Mouse (Mus musculus) neural tube, embryonic 15.5 days (tissue): Measurements from ENCODE around the gene Prkn. TPM values are rescaled to one million over a fixed set of nuclear protein-coding genes. Genes with fewer than 3 reads are reported as not detected.

Experiments
- ATAC-seq: fragments of 200-750 bp; cut with Nextera tagmentation; 2 replicates; pipeline ENCODE4 v1.8.0; 2017; ENCODE audit warnings: mild to moderate bottlenecking, moderate TSS enrichment, moderate library complexity; ENCODE audit not compliant: low FRiP score
- H3K27ac ChIP-seq: fragments of 300-500 bp; sonication (generic); replicated peaks from 2 replicates; pipeline ENCODE4 v1.5.1; 2015; ENCODE audit warnings: mild to moderate bottlenecking, inconsistent platforms
- H3K27me3 ChIP-seq: fragments of 300-500 bp; sonication (generic); replicated peaks from 2 replicates; pipeline ENCODE4 v1.6.1; 2015; ENCODE audit warnings: inconsistent platforms
- H3K36me3 ChIP-seq: fragments of 300-500 bp; sonication (generic); 2 replicates; pipeline ENCODE4 v1.6.1; 2015; ENCODE audit warnings: inconsistent platforms
- H3K4me1 ChIP-seq: fragments of 300-500 bp; sonication (generic); 2 replicates; pipeline ENCODE4 v1.6.1; 2015; ENCODE audit warnings: inconsistent platforms
- H3K4me2 ChIP-seq: fragments of 300-500 bp; sonication (generic); 2 replicates; pipeline ENCODE4 v1.6.1; 2015; ENCODE audit warnings: inconsistent platforms, mild to moderate bottlenecking, moderate library complexity
- H3K4me3 ChIP-seq: fragments of 300-500 bp; sonication (generic); replicated peaks from 2 replicates; pipeline ENCODE4 v1.5.1; 2015; ENCODE audit warnings: mild to moderate bottlenecking, inconsistent platforms
- H3K9ac ChIP-seq: fragments of 300-500 bp; sonication (generic); replicated peaks from 2 replicates; pipeline ENCODE4 v1.6.1; 2015; ENCODE audit warnings: mild to moderate bottlenecking, inconsistent platforms
- H3K9me3 ChIP-seq: fragments of 300-500 bp; sonication (generic); replicated peaks from 2 replicates; pipeline ENCODE4 v1.6.1; 2016; ENCODE audit warnings: inconsistent platforms
- WGBS: fragments of 180-500 bp; shearing (Covaris S2); methylation state at CpG from one replicate; pipeline ENCODE4 v1.1.7; 2015; ENCODE audit warnings: mixed read lengths; 5-methylcytosine and 5-hydroxymethylcytosine counted together
- polyA plus RNA-seq: library from polyadenylated mRNA; unstranded; fragments of >200 nt; fragmentation: Nextera tagmentation; extraction: Ambion mirVana; gene quantifications from 2 replicates; pipeline ENCODE4 v1.2.1, GENCODE M21; 2015

Gene Prkn
- polyA plus RNA-seq, 1 experiment from 2014 or later = 4.8 TPM

- Histone ChIP-seq H3K4me2 (no peak overlapping the region), H3K9ac (no peak overlapping the region), H3K27me3 (no peaks in the 10 kb centered on the region), H3K4me3 (no peak overlapping the region), H3K9me3 (no peaks in the 10 kb centered on the region), H3K27ac (no peak overlapping the region), H3K4me1 (peaks cover 4% of the 10 kb centered on the region; the same call in 1 of the 2 replicates), H3K36me3 (no peaks in the 10 kb centered on the region)
- no peak for ATAC-seq
- 94% methylated on average over 10 of the region's 10 CpGs for WGBS
Measured at GRCm38 (mm10) chr17:12061381-12061780, 1221.2 kb downstream of the Prkn start.

DNA sequence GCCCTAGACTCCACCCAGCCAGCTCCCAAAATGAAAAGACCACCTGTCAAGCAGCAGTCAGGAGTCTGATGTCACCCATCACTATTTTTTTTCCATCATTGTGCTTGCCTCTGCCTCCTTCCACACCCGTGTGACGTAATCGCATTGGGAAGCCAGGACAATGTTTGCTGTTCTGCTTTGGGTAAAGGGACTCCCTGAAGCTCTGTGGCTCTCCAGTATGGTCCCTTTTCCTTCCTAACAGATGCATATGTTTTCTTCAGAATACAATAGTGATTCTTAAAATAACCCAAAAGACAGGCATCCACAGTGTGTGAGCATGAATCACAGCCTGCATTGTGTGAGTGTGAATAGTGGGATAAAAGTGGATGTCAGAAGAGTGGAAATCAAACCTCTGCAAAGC is 1222.7 kb downstream of the Prkn start:
- H3K36me3 ChIP-seq = no peaks in the 10 kb centered on the region
- H3K9me3 ChIP-seq = no peaks in the 10 kb centered on the region
- no peak overlapping the region for H3K27ac ChIP-seq
- H3K9ac ChIP-seq = no peak overlapping the region
- no peak for ATAC-seq
- H3K4me2 ChIP-seq = no peak overlapping the region
- 79% methylated on average over 3 of the region's 3 CpGs for WGBS
- no peak overlapping the region for H3K4me3 ChIP-seq
- H3K27me3 ChIP-seq = no peaks in the 10 kb centered on the region
- H3K4me1 ChIP-seq = peaks cover 4% of the 10 kb centered on the region; the same call in 1 of the 2 replicates

DNA sequence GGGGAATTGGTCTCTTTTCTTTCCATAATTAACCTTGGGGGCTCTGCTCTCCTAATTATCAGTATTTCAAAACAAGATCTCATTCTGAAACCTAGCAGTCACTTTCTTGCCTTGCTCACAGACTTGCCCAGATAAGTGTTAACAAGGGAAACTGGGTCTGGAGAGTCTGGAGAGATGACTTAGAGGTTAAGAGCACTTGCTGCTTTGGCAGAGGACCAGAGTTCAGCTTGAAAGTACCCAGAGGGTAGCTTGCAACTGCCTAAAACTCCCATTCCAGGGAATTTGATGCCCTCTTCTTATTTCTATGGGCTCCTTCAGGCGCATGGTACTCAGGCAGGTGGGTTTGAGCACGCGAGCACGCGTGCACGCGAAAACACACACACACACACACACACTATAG is 1223.3 kb downstream of the Prkn start:
- Histone ChIP-seq H3K27me3 (no peaks in the 10 kb centered on the region), H3K4me3 (no peak overlapping the region)
- 98% methylated on average over 7 of the region's 7 CpGs for WGBS

DNA sequence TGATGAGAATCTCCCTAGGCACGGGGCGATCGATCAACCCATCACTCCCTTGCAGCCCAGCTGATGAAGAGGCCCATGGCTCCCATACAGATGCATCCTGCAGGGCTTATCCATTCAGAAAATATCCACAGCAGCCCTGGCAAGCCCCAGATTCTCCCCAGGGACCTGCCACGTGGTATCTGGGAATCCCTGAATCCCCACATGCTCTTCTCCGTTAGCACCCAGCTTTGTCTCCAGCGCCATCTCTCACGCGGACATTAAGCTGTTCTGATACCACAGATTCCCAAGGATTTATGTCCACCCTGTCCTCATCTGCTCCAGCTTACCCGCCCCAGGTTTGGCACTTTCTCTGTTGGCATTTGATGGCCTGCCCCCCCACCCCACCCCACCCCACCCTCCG is 1225.9 kb downstream of the Prkn start:
- H3K4me1 ChIP-seq = peaks cover 4% of the 10 kb centered on the region; the same call in 1 of the 2 replicates
- WGBS = 54% methylated on average over 10 of the region's 10 CpGs
- H3K9ac ChIP-seq = no peak overlapping the region
- no peak overlapping the region for H3K27ac ChIP-seq
- ATAC-seq = no peak
- no peaks in the 10 kb centered on the region for H3K27me3 ChIP-seq
- H3K36me3 ChIP-seq = no peaks in the 10 kb centered on the region
- no peaks in the 10 kb centered on the region for H3K9me3 ChIP-seq
- no peak overlapping the region for H3K4me2 ChIP-seq
- no peak overlapping the region for H3K4me3 ChIP-seq

More for the DNA sequence above, 1223.3 kb downstream of the Prkn start:
- Histone ChIP-seq H3K36me3 (no peaks in the 10 kb centered on the region), H3K9me3 (no peaks in the 10 kb centered on the region), H3K4me2 (no peak overlapping the region), H3K9ac (no peak overlapping the region), H3K27ac (no peak overlapping the region), H3K4me1 (peaks cover 4% of the 10 kb centered on the region; the same call in 1 of the 2 replicates)
- ATAC-seq = no peak

DNA sequence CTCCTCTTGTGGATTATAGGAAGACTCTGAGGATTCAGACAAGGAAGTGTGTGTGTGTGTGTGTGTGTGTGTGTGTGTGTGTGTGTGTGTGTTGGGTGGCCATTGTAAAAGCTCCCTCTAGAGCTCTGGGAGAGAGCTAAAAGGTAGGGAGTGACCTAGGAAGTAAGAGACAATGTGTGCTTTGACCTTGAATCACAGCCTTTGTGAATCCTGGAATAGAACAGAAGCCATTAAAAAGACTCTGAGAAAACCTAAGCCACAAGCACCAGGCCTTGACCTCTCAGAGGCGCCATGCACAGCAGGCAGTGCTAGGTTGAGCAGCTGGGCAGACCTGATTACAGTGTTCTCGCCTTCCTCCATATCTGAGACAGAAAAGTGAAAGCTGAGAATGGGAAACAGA is 1236.6 kb downstream of the Prkn start:
- Histone ChIP-seq H3K9ac (no peak overlapping the region), H3K9me3 (no peaks in the 10 kb centered on the region), H3K36me3 (no peaks in the 10 kb centered on the region), H3K27me3 (no peaks in the 10 kb centered on the region), H3K27ac (no peak overlapping the region), H3K4me3 (no peak overlapping the region), H3K4me2 (no peak overlapping the region), H3K4me1 (no peaks in the 10 kb centered on the region)
- ATAC-seq = no peak
- 34% methylated on average over 2 of the region's 2 CpGs for WGBS

DNA sequence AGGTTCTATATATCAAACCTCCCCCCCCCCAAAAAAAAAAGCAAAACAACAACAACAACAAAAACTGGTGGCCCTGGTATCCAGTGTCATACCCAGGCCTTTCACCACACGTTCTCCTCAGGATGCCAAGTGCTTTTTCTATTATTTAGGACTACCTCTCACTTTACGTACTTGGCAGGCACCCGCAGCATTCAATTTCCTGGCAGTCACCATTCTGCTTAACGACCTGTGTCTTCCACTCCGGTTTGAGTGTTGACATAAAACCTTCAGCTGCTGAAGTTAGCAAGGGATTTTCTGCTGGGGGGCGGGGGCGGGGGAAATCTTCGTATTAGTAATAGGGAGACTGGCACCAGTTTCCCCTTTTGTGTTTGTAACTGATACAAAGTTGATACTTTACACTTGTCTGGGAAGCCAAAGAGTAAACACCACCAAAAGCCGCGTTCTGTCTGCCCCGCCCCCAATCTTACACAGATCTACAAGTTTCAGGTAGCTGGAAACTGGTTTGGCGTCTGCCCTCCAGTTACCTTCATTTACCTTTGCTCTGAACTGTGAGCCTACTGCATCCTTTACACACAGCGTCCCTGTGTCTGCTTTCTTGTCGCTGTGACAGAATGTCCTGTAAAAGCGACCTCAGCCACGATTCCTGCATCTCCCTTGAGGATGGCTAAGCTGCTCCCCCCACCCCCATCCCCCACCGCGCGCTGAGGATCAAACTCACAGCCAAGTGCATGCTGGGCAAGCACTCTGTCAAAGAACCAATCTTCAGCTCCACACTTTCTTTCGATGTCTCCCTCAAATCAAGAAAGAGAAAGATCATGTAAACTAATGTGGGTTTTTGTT is 1240.7 kb downstream of the Prkn start:
- H3K4me2 ChIP-seq = no peak overlapping the region
- H3K36me3 ChIP-seq = no peaks in the 10 kb centered on the region
- 43% methylated on average over 20 of the region's 20 CpGs for WGBS
- H3K4me1 ChIP-seq = no peaks in the 10 kb centered on the region
- H3K9me3 ChIP-seq = no peaks in the 10 kb centered on the region
- no peak overlapping the region for H3K4me3 ChIP-seq
- no peak for ATAC-seq
- no peaks in the 10 kb centered on the region for H3K27me3 ChIP-seq
- no peak overlapping the region for H3K27ac ChIP-seq
- no peak overlapping the region for H3K9ac ChIP-seq

GRCm38 (mm10) chr17:12082201-12082600 is 1242.0 kb downstream of the Prkn start:
- ATAC-seq = no peak
- no peaks in the 10 kb centered on the region for H3K36me3 ChIP-seq
- no peak overlapping the region for H3K4me3 ChIP-seq

GRCm38 (mm10) chr17:12090261-12090927 is 1250.2 kb downstream of the Prkn start:
- no peak overlapping the region for H3K4me2 ChIP-seq
- H3K9ac ChIP-seq = no peak overlapping the region
- WGBS = 72% methylated on average over 5 of the region's 5 CpGs
- H3K4me3 ChIP-seq = no peak overlapping the region
- H3K27me3 ChIP-seq = no peaks in the 10 kb centered on the region
- H3K36me3 ChIP-seq = no peaks in the 10 kb centered on the region
- H3K4me1 ChIP-seq = no peaks in the 10 kb centered on the region
- ATAC-seq = no peak
- H3K27ac ChIP-seq = no peak overlapping the region
- no peaks in the 10 kb centered on the region for H3K9me3 ChIP-seq

More at GRCm38 (mm10) chr17:12082201-12082600, 1242.0 kb downstream of the Prkn start:
- no peaks in the 10 kb centered on the region for H3K27me3 ChIP-seq
- H3K4me1 ChIP-seq = no peaks in the 10 kb centered on the region
- no peak overlapping the region for H3K27ac ChIP-seq
- WGBS = 88% methylated on average over 5 of the region's 5 CpGs
- no peaks in the 10 kb centered on the region for H3K9me3 ChIP-seq
- no peak overlapping the region for H3K9ac ChIP-seq
- H3K4me2 ChIP-seq = no peak overlapping the region

GRCm38 (mm10) chr17:12092901-12093564 is 1252.8 kb downstream of the Prkn start:
- no peak for ATAC-seq
- WGBS = 70% methylated on average over 6 of the region's 6 CpGs

GRCm38 (mm10) chr17:12094016-12094415 is 1253.8 kb downstream of the Prkn start:
- no peak overlapping the region for H3K4me2 ChIP-seq
- WGBS = 100% methylated on average over 1 of the region's 1 CpGs
- H3K36me3 ChIP-seq = no peaks in the 10 kb centered on the region
- no peak overlapping the region for H3K27ac ChIP-seq
- no peak for ATAC-seq
- no peak overlapping the region for H3K4me3 ChIP-seq
- H3K9ac ChIP-seq = no peak overlapping the region
- no peaks in the 10 kb centered on the region for H3K4me1 ChIP-seq
- no peaks in the 10 kb centered on the region for H3K9me3 ChIP-seq
- no peaks in the 10 kb centered on the region for H3K27me3 ChIP-seq

More at GRCm38 (mm10) chr17:12092901-12093564, 1252.8 kb downstream of the Prkn start:
- no peaks in the 10 kb centered on the region for H3K27me3 ChIP-seq
- H3K9me3 ChIP-seq = no peaks in the 10 kb centered on the region
- H3K36me3 ChIP-seq = no peaks in the 10 kb centered on the region
- no peak overlapping the region for H3K9ac ChIP-seq
- H3K4me1 ChIP-seq = no peaks in the 10 kb centered on the region
- H3K27ac ChIP-seq = no peak overlapping the region
- H3K4me3 ChIP-seq = no peak overlapping the region
- H3K4me2 ChIP-seq = no peak overlapping the region

- Histone ChIP-seq H3K4me1 (no peaks in the 10 kb centered on the region), H3K4me3 (no peak overlapping the region), H3K4me2 (no peak overlapping the region), H3K27me3 (no peaks in the 10 kb centered on the region), H3K36me3 (no peaks in the 10 kb centered on the region), H3K27ac (no peak overlapping the region), H3K9ac (no peak overlapping the region), H3K9me3 (no peaks in the 10 kb centered on the region)
- ATAC-seq = no peak
- 82% methylated on average over 9 of the region's 9 CpGs for WGBS
Measured at GRCm38 (mm10) chr17:12094827-12095590, 1254.8 kb downstream of the Prkn start.
